Mouse (Mus musculus) limb, embryonic 14.5 days (tissue): ENCODE measurements around the gene Ccnk. TPM values are rescaled to one million over a fixed set of nuclear protein-coding genes. Genes with fewer than 3 reads are reported as not detected.

Experiments
- ATAC-seq: fragments of 200-750 bp; cut with Nextera tagmentation; 2 replicates; pipeline ENCODE4 v1.8.0; 2017; ENCODE audit warnings: low read depth, moderate number of reproducible peaks, moderate TSS enrichment; ENCODE audit not compliant: low FRiP score
- DNase-seq: peaks from one replicate; pipeline ENCODE4 v3.0.0-alpha.2; 2015; ENCODE audit warnings: low spot score
- H3K27ac ChIP-seq: fragments of 300-500 bp; sonication (generic); replicated peaks from 2 replicates; pipeline ENCODE4 v1.5.1; 2014; ENCODE audit warnings: low read depth, mild to moderate bottlenecking, low read length, moderate library complexity, mixed read lengths
- H3K27me3 ChIP-seq: fragments of 300-500 bp; sonication (generic); 2 replicates; pipeline ENCODE4 v1.6.1; 2014; ENCODE audit warnings: low read length, mixed read lengths; ENCODE audit not compliant: control insufficient read depth, insufficient read depth
- H3K36me3 ChIP-seq: fragments of 300-500 bp; sonication (generic); 2 replicates; pipeline ENCODE4 v1.6.1; 2014; ENCODE audit warnings: mild to moderate bottlenecking, low read length, moderate library complexity, mixed read lengths; ENCODE audit not compliant: control insufficient read depth, insufficient read depth
- H3K4me1 ChIP-seq: fragments of 300-500 bp; sonication (generic); 2 replicates; pipeline ENCODE4 v1.6.1; 2014; ENCODE audit warnings: antibody characterized with exemption, low read length, mixed read lengths; ENCODE audit not compliant: control insufficient read depth, insufficient read depth
- H3K4me2 ChIP-seq: fragments of 300-500 bp; sonication (generic); replicated peaks from 2 replicates; pipeline ENCODE4 v1.6.1; 2014; ENCODE audit warnings: low read depth, mild to moderate bottlenecking, low read length, moderate library complexity; ENCODE audit not compliant: severe bottlenecking
- H3K4me3 ChIP-seq: fragments of 300-500 bp; sonication (generic); replicated peaks from 2 replicates; pipeline ENCODE4 v1.5.1; 2014; ENCODE audit warnings: low read length
- H3K9ac ChIP-seq: fragments of 300-500 bp; sonication (generic); 2 replicates; pipeline ENCODE4 v1.6.1; 2014; ENCODE audit warnings: mild to moderate bottlenecking, low read depth, low read length, moderate library complexity; ENCODE audit not compliant: severe bottlenecking
- H3K9me3 ChIP-seq: fragments of 300-500 bp; sonication (generic); 2 replicates; pipeline ENCODE4 v1.6.1; 2016; ENCODE audit warnings: low read length; ENCODE audit not compliant: control insufficient read depth
- POLR2A ChIP-seq: fragments of 200-500 bp; IDR thresholded peaks from 2 replicates; pipeline ENCODE4 v1.8.0; 2012; ENCODE audit warnings: inconsistent platforms, mild to moderate bottlenecking, moderate library complexity, borderline replicate concordance; ENCODE audit not compliant: insufficient read depth, insufficient read length; ENCODE audit errors: extremely low read depth
- WGBS: fragments of 180-500 bp; shearing (Covaris S2); extraction: QIAGEN DNeasy Blood & Tissue Kit; methylation state at CpG from one replicate; pipeline ENCODE4 v1.1.7; 2014; 5-methylcytosine and 5-hydroxymethylcytosine counted together
- polyA plus RNA-seq, 2 experiments: library from polyadenylated mRNA; depleted of rRNA in 1 of 2; stranded (reverse) in 1 of 2; unstranded in 1 of 2; fragments of >200 nt; fragmentation: Nextera tagmentation in 1 of 2; extraction: Ambion mirVana in 1 of 2; gene quantifications; 2 replicates each; pipeline versions ENCODE4 v1.2.1 to v1.2.3; 2012 to 2014

The Ccnk gene
- polyA plus RNA-seq, 2 experiments = 6.0 to 37.7 TPM

GRCm38 (mm10) chr12:108237300-108238006 lies 58.1 kb downstream of the Ccnk start:
- WGBS = 83% methylated on average over 6 of the region's 6 CpGs
- ATAC-seq = no peak

GRCm38 (mm10) chr12:108238395-108239035 lies 59.1 kb downstream of the Ccnk start:
- DNase-seq (no peak), ATAC-seq (no peak)
- H3K36me3 ChIP-seq = 0 out of 2 replicates have a peak, but pooled peaks cover 4% of the 10 kb centered on the region
- H3K9ac ChIP-seq = no peak overlapping the region
- no peak for TF ChIP-seq POLR2A
- WGBS = 77% methylated on average over 17 of the region's 17 CpGs
- H3K27me3 ChIP-seq = no peaks in the 10 kb centered on the region
- no peak overlapping the region for H3K27ac ChIP-seq
- H3K9me3 ChIP-seq = no peaks in the 10 kb centered on the region
- peaks cover 26% of the 10 kb centered on the region for H3K4me1 ChIP-seq
- no peak overlapping the region for H3K4me2 ChIP-seq
- no peak overlapping the region for H3K4me3 ChIP-seq

More at GRCm38 (mm10) chr12:108237300-108238006, 58.1 kb downstream of the Ccnk start:
- H3K27me3 ChIP-seq = no peaks in the 10 kb centered on the region
- H3K9ac ChIP-seq = no peak overlapping the region
- no peak overlapping the region for H3K27ac ChIP-seq
- TF ChIP-seq POLR2A = no peak
- no peak overlapping the region for H3K4me3 ChIP-seq
- H3K36me3 ChIP-seq = 0 out of 2 replicates have a peak, but pooled peaks cover 4% of the 10 kb centered on the region
- H3K4me2 ChIP-seq = no peak overlapping the region
- no peak for DNase-seq
- H3K9me3 ChIP-seq = no peaks in the 10 kb centered on the region
- peaks cover 26% of the 10 kb centered on the region for H3K4me1 ChIP-seq

GRCm38 (mm10) chr12:108239441-108239840 lies 60.1 kb downstream of the Ccnk start:
- Histone ChIP-seq H3K27me3 (no peaks in the 10 kb centered on the region), H3K9ac (no peak overlapping the region), H3K36me3 (no peaks in the 10 kb centered on the region), H3K4me3 (no peak overlapping the region), H3K27ac (no peak overlapping the region), H3K9me3 (no peaks in the 10 kb centered on the region), H3K4me2 (no peak overlapping the region), H3K4me1 (peaks cover 27% of the 10 kb centered on the region)
- no peak for TF ChIP-seq POLR2A
- ATAC-seq (0 out of 2 replicates have a peak, but pooled peaks have one; percentile 38), DNase-seq (peak; percentile 56)
- WGBS = 40% methylated on average over 5 of the region's 5 CpGs

- Histone ChIP-seq H3K27me3 (no peaks in the 10 kb centered on the region), H3K4me1 (peaks cover 37% of the 10 kb centered on the region), H3K9ac (no peak overlapping the region), H3K4me2 (no peak overlapping the region), H3K9me3 (no peaks in the 10 kb centered on the region), H3K36me3 (no peaks in the 10 kb centered on the region), H3K27ac (no peak overlapping the region), H3K4me3 (no peak overlapping the region)
- WGBS = 61% methylated on average over 13 of the region's 13 CpGs
- ATAC-seq (no peak), DNase-seq (no peak)
- no peak for TF ChIP-seq POLR2A
These were observed 61.1 kb downstream of the Ccnk start for GRCm38 (mm10) chr12:108240401-108240890.

GRCm38 (mm10) chr12:108240953-108241588 lies 61.7 kb downstream of the Ccnk start:
- Histone ChIP-seq H3K27ac (no peak overlapping the region), H3K4me2 (no peak overlapping the region), H3K36me3 (no peaks in the 10 kb centered on the region), H3K9ac (no peak overlapping the region), H3K4me3 (no peak overlapping the region), H3K4me1 (peaks cover 41% of the 10 kb centered on the region), H3K9me3 (no peaks in the 10 kb centered on the region), H3K27me3 (no peaks in the 10 kb centered on the region)
- TF ChIP-seq POLR2A = no peak
- DNase-seq = no peak
- WGBS = 14% methylated on average over 19 of the region's 21 CpGs
- no peak for ATAC-seq
